Mouse (Mus musculus) liver, adult 2 months (tissue): ENCODE measurements around the gene Jak1. TPM values are rescaled to one million over a fixed set of nuclear protein-coding genes. Genes with fewer than 3 reads are reported as not detected.

Source experiments
- DNase-seq: peaks from one replicate; pipeline ENCODE4 v3.0.0-alpha.2; 2011; ENCODE audit warnings: low read depth, low spot score; ENCODE audit errors: extremely low read depth
- H3K27ac ChIP-seq: fragments of 200-500 bp; replicated peaks from 2 replicates; pipeline ENCODE4 v1.5.1; 2012; ENCODE audit warnings: low read depth, mild to moderate bottlenecking, control low read depth, inconsistent platforms, low read length; ENCODE audit not compliant: insufficient read depth
- H3K27me3 ChIP-seq: fragments of 200-500 bp; 2 replicates; pipeline ENCODE4 v1.6.1; 2012; ENCODE audit warnings: mild to moderate bottlenecking, moderate library complexity, low read length, inconsistent platforms; ENCODE audit not compliant: control insufficient read depth, insufficient read depth
- H3K36me3 ChIP-seq: fragments of 200-500 bp; 2 replicates; pipeline ENCODE4 v1.6.1; 2012; ENCODE audit warnings: low read length, inconsistent platforms; ENCODE audit not compliant: control insufficient read depth, insufficient read depth
- H3K4me1 ChIP-seq: fragments of 200-500 bp; 2 replicates; pipeline ENCODE4 v1.6.1; 2011; ENCODE audit warnings: low read length; ENCODE audit not compliant: control insufficient read depth, insufficient read depth
- H3K4me3 ChIP-seq: fragments of 200-500 bp; 2 replicates; pipeline ENCODE4 v1.5.1; 2011; ENCODE audit warnings: low read depth, mild to moderate bottlenecking, control low read depth, low read length, moderate library complexity; ENCODE audit not compliant: insufficient read depth
- H3K79me2 ChIP-seq: fragments of 200-500 bp; 2 replicates; pipeline ENCODE4 v1.6.1; 2012; ENCODE audit warnings: inconsistent platforms, mild to moderate bottlenecking, low read length, moderate library complexity; ENCODE audit not compliant: control insufficient read depth, insufficient read depth
- H3K9ac ChIP-seq: fragments of 200-500 bp; 2 replicates; pipeline ENCODE4 v1.6.1; 2012; ENCODE audit warnings: low read depth, mild to moderate bottlenecking, control low read depth, inconsistent platforms, low read length
- CTCF ChIP-seq: fragments of 200-500 bp; IDR thresholded peaks from 2 replicates; pipeline ENCODE4 v1.5.1; 2011; ENCODE audit warnings: low read depth, low read length, control low read depth
- POLR2A ChIP-seq: fragments of 200-500 bp; IDR thresholded peaks from 2 replicates; pipeline ENCODE4 v1.6.1; 2011; ENCODE audit warnings: low read length, control low read depth; ENCODE audit not compliant: insufficient read depth; ENCODE audit errors: extremely low read depth
- WGBS: fragments of 180-500 bp; shearing (Covaris S2); methylation state at CpG from one replicate; pipeline ENCODE4 v1.1.7; 2018; 5-methylcytosine and 5-hydroxymethylcytosine counted together
- polyA plus RNA-seq: library from polyadenylated mRNA; depleted of rRNA; stranded (reverse); fragments of >200 nt; gene quantifications from 2 replicates; pipeline ENCODE4 v1.2.3, GENCODE M21; 2012; rRNA removed
- total RNA-seq: library from RNA; depleted of rRNA; stranded (reverse); fragments of >200 nt; gene quantifications from 2 replicates; pipeline ENCODE4 v1.2.3, GENCODE M21; 2014; rRNA removed

Jak1 gene
- total and polyA plus RNA-seq, 2 experiments = 21.7 to 67.1 TPM

GRCm38 (mm10) chr4:101121002-101121401 lies 144.1 kb downstream of the Jak1 start:
- WGBS = 76% methylated on average over 7 of the region's 7 CpGs
- H3K4me3 ChIP-seq = no peak overlapping the region
- TF ChIP-seq CTCF = no peak
- no peak for TF ChIP-seq POLR2A

GRCm38 (mm10) chr4:101107122-101107521 lies 158.0 kb downstream of the Jak1 start:
- H3K4me1 ChIP-seq = no peaks in the 10 kb centered on the region
- no peak for DNase-seq
- no peak overlapping the region for H3K9ac ChIP-seq
- H3K27ac ChIP-seq = no peak overlapping the region
- 89% methylated on average over 12 of the region's 12 CpGs for WGBS
- TF ChIP-seq CTCF (no peak), POLR2A (no peak)
- H3K27me3 ChIP-seq = no peaks in the 10 kb centered on the region; the same call in 1 of the 2 replicates
- no peak overlapping the region for H3K4me3 ChIP-seq
- no peaks in the 10 kb centered on the region for H3K79me2 ChIP-seq
- H3K36me3 ChIP-seq = no peaks in the 10 kb centered on the region

More at GRCm38 (mm10) chr4:101121002-101121401, 144.1 kb downstream of the Jak1 start:
- H3K9ac ChIP-seq = no peak overlapping the region
- H3K27ac ChIP-seq = no peak overlapping the region
- DNase-seq = no peak
- H3K4me1 ChIP-seq = no peaks in the 10 kb centered on the region
- H3K79me2 ChIP-seq = no peaks in the 10 kb centered on the region
- no peaks in the 10 kb centered on the region for H3K27me3 ChIP-seq
- no peaks in the 10 kb centered on the region for H3K36me3 ChIP-seq

Other genes starting within 250 kb of the Jak1 start
- not detected in 2 replicates for gene Gm10577, start 244.6 kb downstream of the Jak1 start, total RNA-seq
- gene Gm10577, start 244.6 kb downstream of the Jak1 start, polyA plus RNA-seq = not detected in 2 replicates
- gene Raver2, start 196.3 kb downstream of the Jak1 start, total RNA-seq = 0.13 and 0.28 TPM in 2 replicates
- 0.02 and 0.05 TPM in 2 replicates for gene Raver2, start 196.3 kb downstream of the Jak1 start, polyA plus RNA-seq
- gene Ak4, start 154.0 kb upstream of the Jak1 start, total RNA-seq = 55.7 and 58.7 TPM in 2 replicates
- gene Ak4, start 154.0 kb upstream of the Jak1 start, polyA plus RNA-seq = 14.7 and 16.0 TPM in 2 replicates
- 0.09 and 0.13 TPM in 2 replicates for gene Dnajc6, start 231.4 kb upstream of the Jak1 start, total RNA-seq
- gene Dnajc6, start 231.4 kb upstream of the Jak1 start, polyA plus RNA-seq = 0.01 and 0.06 TPM in 2 replicates